Mouse (Mus musculus) liver, adult 2 months (tissue): ENCODE results near the gene Card14. TPM values are rescaled to one million over a fixed set of nuclear protein-coding genes. Genes with fewer than 3 reads are reported as not detected.

Experiments
- DNase-seq: peaks from one replicate; pipeline ENCODE4 v3.0.0-alpha.2; 2011; ENCODE audit warnings: low read depth, low spot score; ENCODE audit errors: extremely low read depth
- H3K27ac ChIP-seq: fragments of 200-500 bp; replicated peaks from 2 replicates; pipeline ENCODE4 v1.5.1; 2012; ENCODE audit warnings: low read depth, mild to moderate bottlenecking, control low read depth, inconsistent platforms, low read length; ENCODE audit not compliant: insufficient read depth
- H3K27me3 ChIP-seq: fragments of 200-500 bp; 2 replicates; pipeline ENCODE4 v1.6.1; 2012; ENCODE audit warnings: mild to moderate bottlenecking, moderate library complexity, low read length, inconsistent platforms; ENCODE audit not compliant: control insufficient read depth, insufficient read depth
- H3K36me3 ChIP-seq: fragments of 200-500 bp; 2 replicates; pipeline ENCODE4 v1.6.1; 2012; ENCODE audit warnings: low read length, inconsistent platforms; ENCODE audit not compliant: control insufficient read depth, insufficient read depth
- H3K4me1 ChIP-seq: fragments of 200-500 bp; 2 replicates; pipeline ENCODE4 v1.6.1; 2011; ENCODE audit warnings: low read length; ENCODE audit not compliant: control insufficient read depth, insufficient read depth
- H3K4me3 ChIP-seq: fragments of 200-500 bp; 2 replicates; pipeline ENCODE4 v1.5.1; 2011; ENCODE audit warnings: low read depth, mild to moderate bottlenecking, control low read depth, low read length, moderate library complexity; ENCODE audit not compliant: insufficient read depth
- H3K79me2 ChIP-seq: fragments of 200-500 bp; 2 replicates; pipeline ENCODE4 v1.6.1; 2012; ENCODE audit warnings: inconsistent platforms, mild to moderate bottlenecking, low read length, moderate library complexity; ENCODE audit not compliant: control insufficient read depth, insufficient read depth
- H3K9ac ChIP-seq: fragments of 200-500 bp; 2 replicates; pipeline ENCODE4 v1.6.1; 2012; ENCODE audit warnings: low read depth, mild to moderate bottlenecking, control low read depth, inconsistent platforms, low read length
- CTCF ChIP-seq: fragments of 200-500 bp; IDR thresholded peaks from 2 replicates; pipeline ENCODE4 v1.5.1; 2011; ENCODE audit warnings: low read depth, low read length, control low read depth
- POLR2A ChIP-seq: fragments of 200-500 bp; IDR thresholded peaks from 2 replicates; pipeline ENCODE4 v1.6.1; 2011; ENCODE audit warnings: low read length, control low read depth; ENCODE audit not compliant: insufficient read depth; ENCODE audit errors: extremely low read depth
- WGBS: fragments of 180-500 bp; shearing (Covaris S2); methylation state at CpG from one replicate; pipeline ENCODE4 v1.1.7; 2018; 5-methylcytosine and 5-hydroxymethylcytosine counted together
- polyA plus RNA-seq: library from polyadenylated mRNA; depleted of rRNA; stranded (reverse); fragments of >200 nt; gene quantifications from 2 replicates; pipeline ENCODE4 v1.2.3, GENCODE M21; 2012; rRNA removed
- total RNA-seq: library from RNA; depleted of rRNA; stranded (reverse); fragments of >200 nt; gene quantifications from 2 replicates; pipeline ENCODE4 v1.2.3, GENCODE M21; 2014; rRNA removed

Gene Card14
- total and polyA plus RNA-seq, 2 experiments: 0.09 to 0.22 TPM

DNA sequence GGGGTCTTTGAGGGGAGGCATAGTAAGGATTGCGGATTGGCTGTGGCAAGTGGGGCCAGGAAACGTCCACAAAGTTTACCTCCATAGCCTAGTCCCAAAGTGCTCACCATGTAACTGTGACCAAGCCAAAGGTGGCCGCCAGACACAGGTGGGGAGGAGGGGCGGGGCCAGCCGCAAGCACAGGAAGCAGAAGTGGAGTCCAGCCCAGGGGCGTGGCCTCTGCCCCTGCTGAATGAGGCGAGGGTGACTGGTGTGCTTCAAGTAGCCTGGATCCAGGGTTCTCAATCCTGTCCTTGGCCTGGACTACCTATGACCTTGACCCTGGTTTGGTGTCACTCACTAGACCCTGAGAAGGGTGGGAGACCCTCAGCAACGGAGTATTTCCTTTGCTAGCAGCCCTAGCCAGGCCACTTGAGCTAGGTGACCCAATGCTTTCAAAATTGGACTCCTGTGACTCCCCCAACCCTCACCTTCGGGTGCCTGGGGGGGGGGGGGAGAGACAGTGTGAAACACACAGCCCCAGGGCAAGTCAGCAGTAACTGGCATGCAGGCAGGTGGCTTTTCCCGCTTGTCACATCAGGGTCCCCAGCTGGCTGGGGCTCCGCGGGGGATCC lies 84.5 kb downstream of the Card14 start:
- Histone ChIP-seq H3K36me3 (no peaks in the 10 kb centered on the region; the same call in 1 of the 2 replicates), H3K27ac (peak overlapping the region; percentile 98), H3K4me1 (peaks cover 29% of the 10 kb centered on the region), H3K79me2 (peaks cover 17% of the 10 kb centered on the region; the same call in 1 of the 2 replicates), H3K4me3 (peak overlapping the region; percentile 28), H3K27me3 (no peaks in the 10 kb centered on the region), H3K9ac (peak overlapping the region; percentile 44)
- 7% methylated on average over 12 of the region's 12 CpGs for WGBS
- no peak for TF ChIP-seq CTCF
- TF ChIP-seq POLR2A: 0 out of 2 replicates have a peak, but pooled peaks have one; percentile 49
- DNase-seq: peak; percentile 65

- Histone ChIP-seq H3K4me1 (peaks cover 29% of the 10 kb centered on the region), H3K36me3 (peaks cover 2% of the 10 kb centered on the region; the same call in 1 of the 2 replicates), H3K9ac (peak within 1 kb of the TSS; percentile 75), H3K79me2 (peaks cover 18% of the 10 kb centered on the region; the same call in 1 of the 2 replicates), H3K4me3 (peak within 1 kb of the TSS; percentile 63), H3K27me3 (no peaks in the 10 kb centered on the region), H3K27ac (peak within 1 kb of the TSS; percentile 98)
- peak; percentile 39 for TF ChIP-seq CTCF
- TF ChIP-seq POLR2A: peak; percentile 69
- peak; percentile 63 for DNase-seq
- WGBS: under 1% methylated on average over 19 of the region's 19 CpGs
These were observed 85.4 kb downstream of the Card14 start, which contains the start of gene Rnf213 for GRCm38 (mm10) chr11:119392800-119393482. Rnf213 (plus strand) TSS chr11:119393100.

DNA sequence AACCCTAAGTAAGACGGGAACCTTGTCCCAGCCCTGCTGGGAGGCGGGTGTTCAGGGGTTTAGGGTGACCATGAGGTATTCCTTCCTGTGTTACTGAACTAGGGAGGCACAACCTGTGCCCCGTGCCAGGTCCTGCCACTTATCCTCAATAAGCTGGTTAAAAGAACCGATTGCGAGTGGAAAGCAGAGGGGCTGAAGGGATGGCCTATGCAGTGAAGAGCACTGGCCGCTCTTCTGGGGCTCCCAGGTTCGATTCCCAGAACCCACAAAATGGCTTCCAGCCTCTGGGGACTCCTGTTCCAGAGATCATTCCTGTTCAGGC lies 85.9 kb downstream of the Card14 start:
- H3K4me1 ChIP-seq: peaks cover 29% of the 10 kb centered on the region
- WGBS: 12% methylated on average over 7 of the region's 7 CpGs
- peak overlapping the region; percentile 71 for H3K27ac ChIP-seq
- H3K36me3 ChIP-seq: peaks cover 2% of the 10 kb centered on the region; the same call in 1 of the 2 replicates
- DNase-seq: no peak
- peak overlapping the region; percentile 75 for H3K9ac ChIP-seq
- H3K79me2 ChIP-seq: peaks cover 22% of the 10 kb centered on the region; the same call in 1 of the 2 replicates
- TF ChIP-seq CTCF: no peak
- TF ChIP-seq POLR2A: no peak
- no peaks in the 10 kb centered on the region for H3K27me3 ChIP-seq
- H3K4me3 ChIP-seq: peak overlapping the region; percentile 63

DNA sequence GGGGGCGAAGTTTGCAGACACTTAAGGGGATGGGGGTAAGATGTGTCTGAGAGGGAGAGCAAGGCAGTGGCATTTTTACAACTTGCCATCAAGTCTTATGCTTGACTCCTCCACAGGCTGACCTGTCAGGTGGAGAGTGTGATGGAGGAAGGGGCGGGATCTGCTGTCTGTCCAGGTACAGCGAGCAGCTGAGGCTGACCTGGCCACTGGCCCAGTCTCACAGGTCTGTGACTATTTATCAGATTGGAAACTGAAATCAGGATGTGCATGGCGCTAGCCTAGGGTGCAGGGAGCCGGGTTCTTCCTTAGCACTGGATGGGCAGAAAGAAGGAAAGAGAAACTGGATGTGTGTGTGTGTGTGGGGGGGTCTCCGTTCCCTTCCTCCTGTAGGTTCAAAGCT lies 86.6 kb downstream of the Card14 start:
- H3K9ac ChIP-seq: peak overlapping the region; percentile 54
- H3K4me3 ChIP-seq: peak overlapping the region; percentile 54
- no peaks in the 10 kb centered on the region for H3K27me3 ChIP-seq
- H3K36me3 ChIP-seq: peaks cover 2% of the 10 kb centered on the region; the same call in 1 of the 2 replicates
- TF ChIP-seq POLR2A (no peak), CTCF (no peak)
- DNase-seq: peak; percentile 29
- peaks cover 29% of the 10 kb centered on the region for H3K4me1 ChIP-seq
- no peak overlapping the region for H3K27ac ChIP-seq
- WGBS: 26% methylated on average over 6 of the region's 6 CpGs
- peaks cover 25% of the 10 kb centered on the region; the same call in 1 of the 2 replicates for H3K79me2 ChIP-seq

Other genes with a start within 250 kb of the Card14 start
- 2.8 and 2.9 TPM in 2 replicates for gene Cbx4, start 221.5 kb upstream of the Card14 start, total RNA-seq
- 7.9 and 8.2 TPM in 2 replicates for gene Cbx4, start 221.5 kb upstream of the Card14 start, polyA plus RNA-seq
- 4.6 and 5.5 TPM in 2 replicates for gene Tbc1d16, start 79.3 kb upstream of the Card14 start, total RNA-seq
- gene Tbc1d16, start 79.3 kb upstream of the Card14 start, polyA plus RNA-seq: 8.5 and 9.5 TPM in 2 replicates
- gene Ccdc40, start 79.2 kb upstream of the Card14 start, total RNA-seq: 0.07 and 0.09 TPM in 2 replicates
- gene Ccdc40, start 79.2 kb upstream of the Card14 start, polyA plus RNA-seq: 0.04 TPM in 1 of 2 replicates, not detected in the other
- 22.4 and 49.3 TPM in 2 replicates for gene Gaa, start 39.9 kb upstream of the Card14 start, total RNA-seq
- 108 and 119 TPM in 2 replicates for gene Gaa, start 39.9 kb upstream of the Card14 start, polyA plus RNA-seq
- 57.3 and 64.2 TPM in 2 replicates for gene Eif4a3, start 7.7 kb upstream of the Card14 start, total RNA-seq
- 49.8 and 61.5 TPM in 2 replicates for gene Eif4a3, start 7.7 kb upstream of the Card14 start, polyA plus RNA-seq
- 2.1 and 2.6 TPM in 2 replicates for gene Sgsh, start 47.8 kb downstream of the Card14 start, total RNA-seq
- gene Sgsh, start 47.8 kb downstream of the Card14 start, polyA plus RNA-seq: 8.7 and 11.9 TPM in 2 replicates
- gene Slc26a11, start 47.8 kb downstream of the Card14 start, total RNA-seq: 2.5 and 3.9 TPM in 2 replicates
- gene Slc26a11, start 47.8 kb downstream of the Card14 start, polyA plus RNA-seq: 5.3 and 7.5 TPM in 2 replicates
- gene Rnf213, start 85.3 kb downstream of the Card14 start, total RNA-seq: 43.4 and 43.5 TPM in 2 replicates
- gene Rnf213, start 85.3 kb downstream of the Card14 start, polyA plus RNA-seq: 11.1 and 16.9 TPM in 2 replicates
- 2.3 and 2.6 TPM in 2 replicates for gene Endov, start 183.6 kb downstream of the Card14 start, total RNA-seq
- 8.7 and 9.8 TPM in 2 replicates for gene Endov, start 183.6 kb downstream of the Card14 start, polyA plus RNA-seq
- 0.07 and 0.09 TPM in 2 replicates for gene Nptx1, start 240.0 kb downstream of the Card14 start, total RNA-seq
- gene Nptx1, start 240.0 kb downstream of the Card14 start, polyA plus RNA-seq: 0.09 and 0.15 TPM in 2 replicates